Mouse (Mus musculus): ENCODE measurements around the gene Pla2g4e. TPM values are rescaled to one million over a fixed set of nuclear protein-coding genes. Genes with fewer than 3 reads are reported as not detected.

Gene Pla2g4e
- total RNA-seq, 1 experiment: 1.1 TPM

DNA sequence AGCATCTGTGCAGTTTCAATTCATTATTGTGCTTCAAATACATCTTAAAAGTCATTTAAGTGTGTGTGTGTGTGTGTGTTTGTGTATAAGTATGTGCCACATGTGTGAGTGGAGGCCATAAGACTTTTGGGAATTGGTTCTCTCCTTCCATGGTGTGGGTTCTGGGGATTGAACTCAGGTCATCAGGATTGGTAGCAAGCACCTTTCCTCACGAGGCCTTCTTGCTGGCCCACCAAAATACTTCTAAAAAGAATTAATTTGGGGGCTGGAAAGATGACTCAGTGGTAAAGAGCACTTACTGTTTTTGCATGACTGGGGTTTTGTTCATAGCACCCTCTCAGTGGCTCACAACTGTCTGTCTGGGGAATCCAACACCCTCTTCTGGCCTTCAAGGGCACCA lies 103.5 kb downstream of the Pla2g4e start:
- TF ChIP-seq CHD2 (IDR thresholded peaks at IDR 0.05; ENCODE audit: low read depth, low read length) (no peak), ZC3H11A (IDR thresholded peaks at IDR 0.05; ENCODE audit: borderline replicate concordance, low read depth, low read length) (no peak), MAFK (IDR thresholded peaks at IDR 0.05; ENCODE audit: insufficient read depth, low read depth, low read length) (no peak), ZNF384 (IDR thresholded peaks at IDR 0.05; ENCODE audit: low read depth, low read length) (no peak), HCFC1 (IDR thresholded peaks at IDR 0.05; ENCODE audit: borderline replicate concordance, insufficient read depth, low read length) (no peak)
- no peak overlapping the region for H3K27ac ChIP-seq (ENCODE audit: insufficient read depth, low read depth, low read length, poor library complexity, severe bottlenecking)
- H3K36me3 ChIP-seq (ENCODE audit: control insufficient read depth, insufficient read depth, low read length, poor library complexity, severe bottlenecking): peaks cover 2% of the 10 kb centered on the region
- in situ Hi-C loops (cut with MboI; ENCODE audit: low sequenced_read_pairs in 2 of 2, unreplicated experiment in 2 of 2): no loop called here
- no peaks in the 10 kb centered on the region for H3K4me1 ChIP-seq (ENCODE audit: control insufficient read depth in 2 of 2, insufficient read depth in 2 of 2, low read length in 2 of 2, poor library complexity in 1 of 2)
- no peak overlapping the region for H3K9ac ChIP-seq (ENCODE audit: insufficient read depth, low read depth, low read length, poor library complexity, severe bottlenecking)
- no peaks in the 10 kb centered on the region for H3K9me3 ChIP-seq (ENCODE audit: control insufficient read depth, insufficient read depth, low read depth, low read length)
- no peak overlapping the region for H3K4me3 ChIP-seq (ENCODE audit: insufficient read depth in 1 of 2, low read depth in 1 of 2, low read length in 2 of 2, poor library complexity in 1 of 2, severe bottlenecking in 1 of 2)
- no peak for DNase-seq (ENCODE audit: low read depth, low spot score)

GRCm38 (mm10) chr2:120140326-120140725 lies 104.8 kb downstream of the Pla2g4e start:
- Histone ChIP-seq H3K27ac (ENCODE audit: insufficient read depth, low read depth, low read length, poor library complexity, severe bottlenecking) (no peak overlapping the region), H3K9ac (ENCODE audit: insufficient read depth, low read depth, low read length, poor library complexity, severe bottlenecking) (no peak overlapping the region), H3K4me1 (ENCODE audit: control insufficient read depth in 2 of 2, insufficient read depth in 2 of 2, low read length in 2 of 2, poor library complexity in 1 of 2) (no peaks in the 10 kb centered on the region), H3K9me3 (ENCODE audit: control insufficient read depth, insufficient read depth, low read depth, low read length) (no peaks in the 10 kb centered on the region), H3K4me3 (ENCODE audit: insufficient read depth in 1 of 2, low read depth in 1 of 2, low read length in 2 of 2, poor library complexity in 1 of 2, severe bottlenecking in 1 of 2) (no peak overlapping the region), H3K36me3 (ENCODE audit: control insufficient read depth, insufficient read depth, low read length, poor library complexity, severe bottlenecking) (peaks cover 2% of the 10 kb centered on the region; the same call in 1 of the 2 replicates)
- TF ChIP-seq ZNF384 (IDR thresholded peaks at IDR 0.05; ENCODE audit: low read depth, low read length): no peak
- TF ChIP-seq MAFK (IDR thresholded peaks at IDR 0.05; ENCODE audit: insufficient read depth, low read depth, low read length): no peak
- TF ChIP-seq CHD2 (IDR thresholded peaks at IDR 0.05; ENCODE audit: low read depth, low read length): no peak
- no peak for TF ChIP-seq ZC3H11A (IDR thresholded peaks at IDR 0.05; ENCODE audit: borderline replicate concordance, low read depth, low read length)
- TF ChIP-seq HCFC1 (IDR thresholded peaks at IDR 0.05; ENCODE audit: borderline replicate concordance, insufficient read depth, low read length): no peak
- DNase-seq (ENCODE audit: low read depth, low spot score): no peak
- in situ Hi-C loops (cut with MboI; ENCODE audit: low sequenced_read_pairs in 2 of 2, unreplicated experiment in 2 of 2): no loop called here

DNA sequence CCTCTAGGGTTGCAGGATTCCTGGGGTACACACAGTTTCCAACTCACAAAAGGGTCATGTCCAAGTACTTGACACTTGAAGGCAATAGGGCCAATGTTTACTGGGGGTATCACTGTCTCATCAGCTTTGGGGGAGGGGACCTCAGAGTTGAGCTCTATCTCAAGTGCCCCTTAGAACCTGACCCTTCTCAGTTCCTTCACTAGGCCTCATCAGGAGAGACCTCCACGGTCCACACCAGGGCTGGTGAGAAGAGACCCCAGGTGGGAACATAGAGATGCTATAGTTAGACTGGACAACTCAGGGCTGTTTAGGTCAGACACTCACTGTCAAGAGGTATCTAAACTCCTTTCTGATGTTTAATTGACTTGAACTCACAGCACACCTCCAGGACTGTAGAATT lies 106.0 kb downstream of the Pla2g4e start:
- H3K9me3 ChIP-seq (ENCODE audit: control insufficient read depth, insufficient read depth, low read depth, low read length): no peaks in the 10 kb centered on the region
- in situ Hi-C loops (cut with MboI; ENCODE audit: low sequenced_read_pairs in 2 of 2, unreplicated experiment in 2 of 2): no loop called here
- TF ChIP-seq MAFK (IDR thresholded peaks at IDR 0.05; ENCODE audit: insufficient read depth, low read depth, low read length): no peak
- TF ChIP-seq ZNF384 (IDR thresholded peaks at IDR 0.05; ENCODE audit: low read depth, low read length): no peak
- TF ChIP-seq HCFC1 (IDR thresholded peaks at IDR 0.05; ENCODE audit: borderline replicate concordance, insufficient read depth, low read length): no peak
- TF ChIP-seq CHD2 (IDR thresholded peaks at IDR 0.05; ENCODE audit: low read depth, low read length): no peak
- TF ChIP-seq ZC3H11A (IDR thresholded peaks at IDR 0.05; ENCODE audit: borderline replicate concordance, low read depth, low read length): no peak
- no peak for DNase-seq (ENCODE audit: low read depth, low spot score)
- H3K9ac ChIP-seq (ENCODE audit: insufficient read depth, low read depth, low read length, poor library complexity, severe bottlenecking): no peak overlapping the region
- H3K27ac ChIP-seq (ENCODE audit: insufficient read depth, low read depth, low read length, poor library complexity, severe bottlenecking): no peak overlapping the region
- no peaks in the 10 kb centered on the region for H3K4me1 ChIP-seq (ENCODE audit: control insufficient read depth in 2 of 2, insufficient read depth in 2 of 2, low read length in 2 of 2, poor library complexity in 1 of 2)
- H3K36me3 ChIP-seq (ENCODE audit: control insufficient read depth, insufficient read depth, low read length, poor library complexity, severe bottlenecking): peaks cover 2% of the 10 kb centered on the region; the same call in 1 of the 2 replicates
- H3K4me3 ChIP-seq (ENCODE audit: insufficient read depth in 1 of 2, low read depth in 1 of 2, low read length in 2 of 2, poor library complexity in 1 of 2, severe bottlenecking in 1 of 2): no peak overlapping the region

DNA sequence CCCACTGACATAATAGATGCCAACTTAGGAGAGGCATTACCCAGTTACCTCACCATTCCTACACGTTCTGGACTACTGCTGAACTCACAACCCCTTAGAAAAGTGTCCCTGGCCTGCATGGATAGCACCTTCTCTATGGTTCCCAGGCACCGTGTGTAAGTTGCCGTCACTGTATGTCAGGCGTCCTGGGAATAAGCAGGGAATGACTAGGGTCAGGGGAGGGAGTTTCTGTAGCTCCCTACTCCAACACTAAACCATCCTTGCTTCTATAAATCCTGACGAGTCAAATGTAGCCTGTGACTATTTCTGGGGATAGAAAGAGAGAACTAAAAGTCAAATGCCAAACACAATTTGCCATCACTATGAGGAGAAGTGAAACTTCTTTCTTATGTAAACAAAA lies 107.9 kb downstream of the Pla2g4e start:
- H3K9ac ChIP-seq (ENCODE audit: insufficient read depth, low read depth, low read length, poor library complexity, severe bottlenecking): no peak overlapping the region
- no peak for DNase-seq (ENCODE audit: low read depth, low spot score)
- in situ Hi-C loops (cut with MboI; ENCODE audit: low sequenced_read_pairs in 2 of 2, unreplicated experiment in 2 of 2): no loop called here
- no peaks in the 10 kb centered on the region for H3K4me1 ChIP-seq (ENCODE audit: control insufficient read depth in 2 of 2, insufficient read depth in 2 of 2, low read length in 2 of 2, poor library complexity in 1 of 2)
- H3K27ac ChIP-seq (ENCODE audit: insufficient read depth, low read depth, low read length, poor library complexity, severe bottlenecking): no peak overlapping the region
- no peak overlapping the region for H3K4me3 ChIP-seq (ENCODE audit: insufficient read depth in 1 of 2, low read depth in 1 of 2, low read length in 2 of 2, poor library complexity in 1 of 2, severe bottlenecking in 1 of 2)
- TF ChIP-seq HCFC1 (IDR thresholded peaks at IDR 0.05; ENCODE audit: borderline replicate concordance, insufficient read depth, low read length) (no peak), ZNF384 (IDR thresholded peaks at IDR 0.05; ENCODE audit: low read depth, low read length) (no peak), ZC3H11A (IDR thresholded peaks at IDR 0.05; ENCODE audit: borderline replicate concordance, low read depth, low read length) (no peak), CHD2 (IDR thresholded peaks at IDR 0.05; ENCODE audit: low read depth, low read length) (no peak), MAFK (IDR thresholded peaks at IDR 0.05; ENCODE audit: insufficient read depth, low read depth, low read length) (no peak)
- peaks cover 2% of the 10 kb centered on the region; the same call in 1 of the 2 replicates for H3K36me3 ChIP-seq (ENCODE audit: control insufficient read depth, insufficient read depth, low read length, poor library complexity, severe bottlenecking)
- H3K9me3 ChIP-seq (ENCODE audit: control insufficient read depth, insufficient read depth, low read depth, low read length): no peaks in the 10 kb centered on the region
